8 mouse cellular contexts compared by ENCODE assay signal in the genomic region with DNA sequence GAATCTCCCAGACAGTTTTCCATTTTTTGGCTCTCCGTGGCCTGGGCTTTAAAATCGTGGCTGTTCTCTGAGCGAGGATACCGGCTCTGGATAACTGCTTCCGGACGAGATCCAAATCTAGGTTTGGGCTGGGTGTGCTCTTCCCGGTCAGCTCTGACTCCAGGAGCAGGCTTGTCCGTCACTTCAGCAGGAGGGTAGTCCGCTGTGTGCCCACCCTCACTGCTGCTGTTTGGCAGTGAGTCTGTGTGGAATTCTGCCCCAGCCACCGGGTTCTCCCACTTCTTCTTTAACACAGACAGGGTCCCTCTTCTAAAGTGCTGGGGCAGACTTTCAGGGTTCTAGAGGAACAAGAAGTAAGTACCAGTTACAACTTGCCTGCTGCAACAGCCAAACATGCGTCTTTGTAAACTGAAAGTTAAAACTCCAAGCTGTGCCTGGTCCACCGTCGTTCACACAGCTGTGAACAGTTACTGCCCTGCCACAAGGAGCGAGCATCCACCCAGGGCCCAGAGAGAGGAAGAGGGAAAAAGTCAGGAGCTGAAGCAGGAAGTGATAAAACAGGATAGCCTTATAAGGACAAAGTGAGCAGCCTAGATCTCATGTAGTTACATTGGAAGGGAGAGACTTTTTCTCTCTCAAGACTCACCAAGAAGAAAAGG. TPM values are rescaled to one million over a fixed set of nuclear protein-coding genes. Genes with fewer than 3 reads are reported as not detected.
A peak's percentile ranks its signal among the peaks of the same experiment; 100 is the strongest.
DNase-seq lines count a peak whose midpoint lies in the region; ATAC-seq and TF ChIP-seq lines count a peak whose summit lies in the region.

No protein-coding gene starts in this region.

- DNase-seq in kidney, adult 18-20 months = peak; percentile 53
- no peak for DNase-seq in kidney, adult 11 months
- DNase-seq in forebrain, postnatal 0 days = no peak
- DNase-seq in left cerebral cortex, postnatal 4 days = no peak
- DNase-seq in frontal cortex, postnatal 36 days (ENCODE audit: low spot score in 2 of 2) = no peak

- H3K9ac ChIP-seq in forebrain, postnatal 0 days = peak overlapping the region; percentile 35
- H3K9ac ChIP-seq in hindbrain, embryonic 13.5 days = peak overlapping the region; percentile 53
- H3K9ac ChIP-seq in liver, embryonic 15.5 days = no peak overlapping the region
- peak overlapping the region; percentile 21; the same call in 1 of the 2 replicates for H3K9ac ChIP-seq in neural tube, embryonic 14.5 days (replicated peaks; ENCODE audit: low read depth, low read length)

- H3K4me1 ChIP-seq in forebrain, postnatal 0 days (ENCODE audit: insufficient read depth) = peaks cover 18% of the 10 kb centered on the region; the same call in 1 of the 2 replicates
- peaks cover 28% of the 10 kb centered on the region for H3K4me1 ChIP-seq in hindbrain, embryonic 13.5 days (replicated peaks)
- no peaks in the 10 kb centered on the region; the same call in 1 of the 2 replicates for H3K4me1 ChIP-seq in liver, embryonic 15.5 days (replicated peaks)
- H3K4me1 ChIP-seq in neural tube, embryonic 14.5 days (ENCODE audit: control insufficient read depth, insufficient read depth, low read length) = peaks cover 22% of the 10 kb centered on the region

- no peaks in the 10 kb centered on the region for H3K36me3 ChIP-seq in forebrain, postnatal 0 days (ENCODE audit: insufficient read depth)
- peaks cover 10% of the 10 kb centered on the region for H3K36me3 ChIP-seq in hindbrain, embryonic 13.5 days
- peaks cover 4% of the 10 kb centered on the region; the same call in 1 of the 2 replicates for H3K36me3 ChIP-seq in liver, embryonic 15.5 days (replicated peaks)
- H3K36me3 ChIP-seq in neural tube, embryonic 14.5 days (ENCODE audit: control insufficient read depth, insufficient read depth, low read length) = no peaks in the 10 kb centered on the region

- ATAC-seq in forebrain, postnatal 0 days = no peak
- no peak for ATAC-seq in hindbrain, embryonic 13.5 days (ENCODE audit: low FRiP score)
- no peak for ATAC-seq in liver, embryonic 15.5 days (ENCODE audit: insufficient read depth)
- no peak for ATAC-seq in neural tube, embryonic 14.5 days (ENCODE audit: low read depth)

- no peak for TF ChIP-seq CTCF in forebrain, postnatal 0 days (IDR thresholded peaks at IDR 0.05; ENCODE audit: low read depth)

- peak overlapping the region; percentile 41 for H3K4me2 ChIP-seq in forebrain, postnatal 0 days (ENCODE audit: low read depth)
- peak overlapping the region; percentile 43 for H3K4me2 ChIP-seq in hindbrain, embryonic 13.5 days
- peak overlapping the region; percentile 43 for H3K4me2 ChIP-seq in liver, embryonic 15.5 days
- H3K4me2 ChIP-seq in neural tube, embryonic 14.5 days (ENCODE audit: low read depth, low read length) = peak overlapping the region; percentile 24; the same call in 1 of the 2 replicates

- WGBS in forebrain, postnatal 0 days = 51% methylated on average over 14 of the region's 14 CpGs
- WGBS in hindbrain, embryonic 13.5 days = 66% methylated on average over 14 of the region's 14 CpGs
- WGBS in liver, embryonic 15.5 days (ENCODE audit: insufficient replicate concordance) = 24% methylated on average over 14 of the region's 14 CpGs
- 59% methylated on average over 14 of the region's 14 CpGs for WGBS in neural tube, embryonic 14.5 days

- peak overlapping the region; percentile 78 for H3K27ac ChIP-seq in forebrain, postnatal 0 days (ENCODE audit: low read depth, low read length)
- H3K27ac ChIP-seq in hindbrain, embryonic 13.5 days = peak overlapping the region; percentile 90
- peak overlapping the region; percentile 52 for H3K27ac ChIP-seq in liver, embryonic 15.5 days (replicated peaks)
- H3K27ac ChIP-seq in neural tube, embryonic 14.5 days (ENCODE audit: low read depth, low read length) = peak overlapping the region; percentile 70

- H3K27me3 ChIP-seq in forebrain, postnatal 0 days (ENCODE audit: insufficient read depth, low read length) = no peaks in the 10 kb centered on the region
- no peaks in the 10 kb centered on the region for H3K27me3 ChIP-seq in hindbrain, embryonic 13.5 days
- no peaks in the 10 kb centered on the region for H3K27me3 ChIP-seq in liver, embryonic 15.5 days
- no peaks in the 10 kb centered on the region for H3K27me3 ChIP-seq in neural tube, embryonic 14.5 days (ENCODE audit: control insufficient read depth, insufficient read depth, low read length)

- intact Hi-C loops in left cerebral cortex, postnatal 4 days (cut with DNase I) = no loop called here

- H3K4me3 ChIP-seq in forebrain, postnatal 0 days (ENCODE audit: low read depth, low read length) = peak overlapping the region; percentile 16
- H3K4me3 ChIP-seq in hindbrain, embryonic 13.5 days = peak overlapping the region; percentile 29
- H3K4me3 ChIP-seq in liver, embryonic 15.5 days (replicated peaks) = peak overlapping the region; percentile 42
- peak overlapping the region; percentile 25 for H3K4me3 ChIP-seq in neural tube, embryonic 14.5 days (ENCODE audit: low read depth, low read length)

- no peaks in the 10 kb centered on the region for H3K9me3 ChIP-seq in forebrain, postnatal 0 days (ENCODE audit: low read length)
- H3K9me3 ChIP-seq in hindbrain, embryonic 13.5 days = no peaks in the 10 kb centered on the region
- no peaks in the 10 kb centered on the region for H3K9me3 ChIP-seq in liver, embryonic 15.5 days (replicated peaks)
- no peaks in the 10 kb centered on the region for H3K9me3 ChIP-seq in neural tube, embryonic 14.5 days (ENCODE audit: control insufficient read depth, low read length)

RNA-seq across cellular contexts. Expression of a gene that starts 47.1 kb away (rescaled TPM):
- 95.7 and 99.2 TPM in 2 replicates for total RNA-seq in forebrain, postnatal 0 days (2014; rRNA removed)
- polyA plus RNA-seq in forebrain, postnatal 0 days (2015; fragmentation: Nextera tagmentation; extraction: Ambion mirVana) = 69.5 and 76.8 TPM in 2 replicates
- 73.6 and 74.3 TPM in 2 replicates for polyA plus RNA-seq in hindbrain, embryonic 13.5 days (2015; fragmentation: Nextera tagmentation; extraction: Ambion mirVana)
- 8.1 and 9.5 TPM in 2 replicates for polyA plus RNA-seq in liver, embryonic 15.5 days (2015; fragmentation: Nextera tagmentation; extraction: Ambion mirVana)
- polyA plus RNA-seq in neural tube, embryonic 14.5 days (2014; fragmentation: Nextera tagmentation; extraction: Ambion mirVana) = 82.5 and 83.3 TPM in 2 replicates
- total RNA-seq in left cerebral cortex, postnatal 4 days (2021) = 10 to 100 TPM; 58.0 to 62.3 TPM

RNA-seq across cellular contexts. Expression of a gene that starts 55.5 kb away (rescaled TPM):
- total RNA-seq in forebrain, postnatal 0 days (2014; rRNA removed) = 9.7 and 12.5 TPM in 2 replicates
- 8.5 and 11.8 TPM in 2 replicates for polyA plus RNA-seq in forebrain, postnatal 0 days (2015; fragmentation: Nextera tagmentation; extraction: Ambion mirVana)
- 20.6 and 20.9 TPM in 2 replicates for polyA plus RNA-seq in hindbrain, embryonic 13.5 days (2015; fragmentation: Nextera tagmentation; extraction: Ambion mirVana)
- 10.0 and 10.3 TPM in 2 replicates for polyA plus RNA-seq in liver, embryonic 15.5 days (2015; fragmentation: Nextera tagmentation; extraction: Ambion mirVana)
- polyA plus RNA-seq in neural tube, embryonic 14.5 days (2014; fragmentation: Nextera tagmentation; extraction: Ambion mirVana) = 14.9 and 20.4 TPM in 2 replicates
- total RNA-seq in left cerebral cortex, postnatal 4 days (2021) = 10 to 100 TPM; 13.6 to 15.6 TPM
